Mouse (Mus musculus) hindbrain, embryonic 10.5 days (tissue): Measurements from ENCODE around the gene Tnik. TPM values are rescaled to one million over a fixed set of nuclear protein-coding genes. Genes with fewer than 3 reads are reported as not detected.

Experiments used
- DNase-seq: peaks from one replicate; pipeline ENCODE4 v3.0.0-alpha.2; 2017; ENCODE audit warnings: low spot score
- H3K27ac ChIP-seq: fragments of 300-500 bp; sonication (generic); 2 replicates; pipeline ENCODE4 v1.5.1; 2016; ENCODE audit warnings: mild to moderate bottlenecking, moderate library complexity
- H3K27me3 ChIP-seq: fragments of 300-500 bp; sonication (generic); 2 replicates; pipeline ENCODE4 v1.6.1; 2016; ENCODE audit warnings: mild to moderate bottlenecking; ENCODE audit not compliant: poor library complexity, insufficient read depth, severe bottlenecking
- H3K36me3 ChIP-seq: fragments of 300-500 bp; sonication (generic); 2 replicates; pipeline ENCODE4 v1.6.1; 2016; ENCODE audit warnings: mild to moderate bottlenecking, moderate library complexity
- H3K4me1 ChIP-seq: fragments of 300-500 bp; sonication (generic); replicated peaks from 2 replicates; pipeline ENCODE4 v1.6.1; 2016; ENCODE audit warnings: mild to moderate bottlenecking
- H3K4me3 ChIP-seq: fragments of 300-500 bp; sonication (generic); 2 replicates; pipeline ENCODE4 v1.5.1; 2016; ENCODE audit warnings: mild to moderate bottlenecking, moderate library complexity
- H3K9me3 ChIP-seq: fragments of 300-500 bp; sonication (generic); 2 replicates; pipeline ENCODE4 v1.6.1; 2016; ENCODE audit warnings: mild to moderate bottlenecking, moderate library complexity
- WGBS: fragments of 180-500 bp; shearing (Covaris S2); methylation state at CpG from one replicate; pipeline ENCODE4 v1.1.7; 2016; 5-methylcytosine and 5-hydroxymethylcytosine counted together
- polyA plus RNA-seq: library from polyadenylated mRNA; unstranded; fragments of >200 nt; fragmentation: Nextera tagmentation; extraction: Ambion mirVana; gene quantifications from 2 replicates; pipeline ENCODE4 v1.2.1, GENCODE M21; 2016

The Tnik gene
- polyA plus RNA-seq, 1 experiment from 2014 or later = 16.3 TPM

GRCm38 (mm10) chr3:28658349-28658748 is 395.3 kb downstream of the Tnik start:
- Histone ChIP-seq H3K27ac (no peak overlapping the region), H3K36me3 (peaks cover 6% of the 10 kb centered on the region; the same call in 1 of the 2 replicates), H3K4me3 (no peak overlapping the region), H3K4me1 (no peaks in the 10 kb centered on the region), H3K9me3 (no peaks in the 10 kb centered on the region), H3K27me3 (no peaks in the 10 kb centered on the region)
- WGBS = 52% methylated on average over 1 of the region's 1 CpGs
- DNase-seq = no peak

- 80% methylated on average over 7 of the region's 7 CpGs for WGBS
- H3K9me3 ChIP-seq = no peaks in the 10 kb centered on the region
Measured at GRCm38 (mm10) chr3:28680851-28681250, 417.8 kb downstream of the Tnik start.

GRCm38 (mm10) chr3:28681866-28682265 is 418.9 kb downstream of the Tnik start:
- H3K4me1 ChIP-seq = peaks cover 14% of the 10 kb centered on the region

More at GRCm38 (mm10) chr3:28680851-28681250, 417.8 kb downstream of the Tnik start:
- Histone ChIP-seq H3K36me3 (no peaks in the 10 kb centered on the region), H3K4me1 (peaks cover 14% of the 10 kb centered on the region), H3K27me3 (no peaks in the 10 kb centered on the region), H3K4me3 (no peak overlapping the region), H3K27ac (no peak overlapping the region)
- no peak for DNase-seq

GRCm38 (mm10) chr3:28682411-28682810 is 419.4 kb downstream of the Tnik start:
- WGBS = 72% methylated on average over 3 of the region's 3 CpGs
- no peak overlapping the region for H3K27ac ChIP-seq
- H3K36me3 ChIP-seq = no peaks in the 10 kb centered on the region

More at GRCm38 (mm10) chr3:28681866-28682265, 418.9 kb downstream of the Tnik start:
- 35% methylated on average over 6 of the region's 6 CpGs for WGBS
- H3K9me3 ChIP-seq = no peaks in the 10 kb centered on the region
- DNase-seq = no peak
- no peaks in the 10 kb centered on the region for H3K36me3 ChIP-seq
- no peak overlapping the region for H3K27ac ChIP-seq
- H3K4me3 ChIP-seq = no peak overlapping the region
- no peaks in the 10 kb centered on the region for H3K27me3 ChIP-seq

GRCm38 (mm10) chr3:28685510-28685909 is 422.5 kb downstream of the Tnik start:
- H3K27me3 ChIP-seq = no peaks in the 10 kb centered on the region
- no peaks in the 10 kb centered on the region for H3K9me3 ChIP-seq
- H3K36me3 ChIP-seq = no peaks in the 10 kb centered on the region
- H3K4me1 ChIP-seq = peaks cover 14% of the 10 kb centered on the region
- no peak for DNase-seq
- 91% methylated on average over 2 of the region's 2 CpGs for WGBS
- H3K4me3 ChIP-seq = no peak overlapping the region
- no peak overlapping the region for H3K27ac ChIP-seq

More at GRCm38 (mm10) chr3:28682411-28682810, 419.4 kb downstream of the Tnik start:
- no peak for DNase-seq
- Histone ChIP-seq H3K27me3 (no peaks in the 10 kb centered on the region), H3K9me3 (no peaks in the 10 kb centered on the region), H3K4me1 (peaks cover 14% of the 10 kb centered on the region), H3K4me3 (no peak overlapping the region)

- WGBS = 88% methylated on average over 5 of the region's 5 CpGs
- Histone ChIP-seq H3K27ac (no peak overlapping the region), H3K9me3 (0 out of 2 replicates have a peak, but pooled peaks cover 3% of the 10 kb centered on the region), H3K4me3 (no peak overlapping the region), H3K27me3 (no peaks in the 10 kb centered on the region), H3K36me3 (no peaks in the 10 kb centered on the region), H3K4me1 (0 out of 2 replicates have a peak, but pooled peaks cover 4% of the 10 kb centered on the region)
- DNase-seq = no peak
Measured at GRCm38 (mm10) chr3:28694811-28695210, 431.8 kb downstream of the Tnik start.

- no peak overlapping the region for H3K4me3 ChIP-seq
- WGBS = 81% methylated on average over 13 of the region's 13 CpGs
Measured at GRCm38 (mm10) chr3:28695608-28696007, 432.6 kb downstream of the Tnik start.

GRCm38 (mm10) chr3:28696162-28696561 is 433.1 kb downstream of the Tnik start:
- Histone ChIP-seq H3K9me3 (0 out of 2 replicates have a peak, but pooled peaks cover 3% of the 10 kb centered on the region), H3K4me1 (0 out of 2 replicates have a peak, but pooled peaks cover 4% of the 10 kb centered on the region), H3K4me3 (no peak overlapping the region), H3K36me3 (no peaks in the 10 kb centered on the region), H3K27me3 (no peaks in the 10 kb centered on the region), H3K27ac (no peak overlapping the region)
- DNase-seq = no peak
- WGBS = 89% methylated on average over 10 of the region's 10 CpGs

More at GRCm38 (mm10) chr3:28695608-28696007, 432.6 kb downstream of the Tnik start:
- Histone ChIP-seq H3K27me3 (no peaks in the 10 kb centered on the region), H3K27ac (no peak overlapping the region), H3K36me3 (no peaks in the 10 kb centered on the region), H3K9me3 (0 out of 2 replicates have a peak, but pooled peaks cover 3% of the 10 kb centered on the region), H3K4me1 (0 out of 2 replicates have a peak, but pooled peaks cover 4% of the 10 kb centered on the region)
- no peak for DNase-seq

- H3K4me1 ChIP-seq = 0 out of 2 replicates have a peak, but pooled peaks cover 4% of the 10 kb centered on the region
- H3K27ac ChIP-seq = no peak within 1 kb of the TSS
- H3K4me3 ChIP-seq = no peak within 1 kb of the TSS
- 90% methylated on average over 2 of the region's 2 CpGs for WGBS
- H3K36me3 ChIP-seq = no peaks in the 10 kb centered on the region
- 0 out of 2 replicates have a peak, but pooled peaks cover 3% of the 10 kb centered on the region for H3K9me3 ChIP-seq
- H3K27me3 ChIP-seq = no peaks in the 10 kb centered on the region
- no peak for DNase-seq
Measured at GRCm38 (mm10) chr3:28697797-28698196, 434.8 kb downstream of the Tnik start, which contains the start of gene Slc2a2. Gene Slc2a2 (plus strand): TSS chr3:28697903.

- H3K9me3 ChIP-seq = no peaks in the 10 kb centered on the region
- H3K4me3 ChIP-seq = no peak overlapping the region
- H3K27me3 ChIP-seq = no peaks in the 10 kb centered on the region
- H3K36me3 ChIP-seq = no peaks in the 10 kb centered on the region
- WGBS = 67% methylated on average over 4 of the region's 4 CpGs
- no peak overlapping the region for H3K27ac ChIP-seq
- DNase-seq = no peak
- H3K4me1 ChIP-seq = 0 out of 2 replicates have a peak, but pooled peaks cover 4% of the 10 kb centered on the region
Measured at GRCm38 (mm10) chr3:28699601-28700000, 436.6 kb downstream of the Tnik start.

GRCm38 (mm10) chr3:28705522-28706137 is 442.6 kb downstream of the Tnik start:
- H3K36me3 ChIP-seq = no peaks in the 10 kb centered on the region
- no peaks in the 10 kb centered on the region for H3K27me3 ChIP-seq

GRCm38 (mm10) chr3:28706736-28707135 is 443.7 kb downstream of the Tnik start:
- H3K27ac ChIP-seq = no peak overlapping the region
- H3K4me3 ChIP-seq = no peak overlapping the region
- H3K9me3 ChIP-seq = no peaks in the 10 kb centered on the region
- DNase-seq = no peak
- no peaks in the 10 kb centered on the region for H3K36me3 ChIP-seq
- WGBS = 76% methylated on average over 4 of the region's 4 CpGs
- no peaks in the 10 kb centered on the region for H3K27me3 ChIP-seq
- H3K4me1 ChIP-seq = no peaks in the 10 kb centered on the region

More at GRCm38 (mm10) chr3:28705522-28706137, 442.6 kb downstream of the Tnik start:
- H3K9me3 ChIP-seq = no peaks in the 10 kb centered on the region
- no peak overlapping the region for H3K4me3 ChIP-seq
- H3K4me1 ChIP-seq = no peaks in the 10 kb centered on the region
- WGBS = 73% methylated on average over 10 of the region's 10 CpGs
- no peak for DNase-seq
- no peak overlapping the region for H3K27ac ChIP-seq

- whole genome bisulfite sequencing = 77% methylated on average over 1 of the region's 1 CpGs
- Histone ChIP-seq H3K36me3 (no peaks in the 10 kb centered on the region), H3K4me1 (no peaks in the 10 kb centered on the region), H3K9me3 (no peaks in the 10 kb centered on the region), H3K27me3 (no peaks in the 10 kb centered on the region), H3K27ac (no peak overlapping the region), H3K4me3 (no peak overlapping the region)
- DNase-seq = no peak
Measured at GRCm38 (mm10) chr3:28709740-28710139, 446.7 kb downstream of the Tnik start.
